Mouse (Mus musculus) heart, postnatal 10 days (tissue): ENCODE measurements around the gene Htr2a. TPM values are rescaled to one million over a fixed set of nuclear protein-coding genes. Genes with fewer than 3 reads are reported as not detected.

Experiments
- DNase-seq, 2 experiments: peaks; one replicate each; pipeline ENCODE4 v3.0.0; 2021
- intact Hi-C: fragments of 180-260 bp; cut with DNase I; formaldehyde crosslinking; loops from one replicate; pipeline ENCODE4 v1.15.1; 2025
- total RNA-seq, 2 experiments: library from RNA; stranded (reverse); gene quantifications; 2 replicates each; pipeline ENCODE4 v1.2.3; 2021

Htr2a gene
- total RNA-seq, 2 experiments from 2014 or later: 0.84 to 1.0 TPM

GRCm38 (mm10) chr14:74691963-74692362 lies 51.3 kb downstream of the Htr2a start:
- no peak for DNase-seq
- intact Hi-C loops: no loop called here

- DNase-seq: peak in 1 of 2 experiments; percentile 7
- intact Hi-C loops: no loop called here
These were observed 56.1 kb downstream of the Htr2a start for GRCm38 (mm10) chr14:74696766-74697165.

DNA sequence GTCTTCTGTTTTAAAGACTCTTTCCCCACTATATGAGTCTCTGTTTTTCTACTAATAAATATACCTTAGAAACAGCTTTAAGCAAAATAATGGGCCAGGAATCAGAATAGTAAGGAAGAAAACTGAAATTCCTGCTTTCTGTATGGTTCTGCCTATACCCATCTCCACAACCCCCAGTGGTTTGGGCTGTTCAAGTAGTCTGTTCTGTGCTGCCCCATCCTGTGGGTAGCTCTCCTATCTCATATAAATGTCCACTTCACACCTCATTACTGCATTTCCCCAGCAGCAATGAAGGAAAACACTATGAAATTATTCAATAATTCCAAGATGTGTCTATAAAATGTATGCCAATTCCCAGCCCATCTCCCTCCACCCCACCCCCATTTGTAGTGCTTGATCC lies 56.8 kb downstream of the Htr2a start:
- intact Hi-C loops: no loop called here
- DNase-seq: no peak

GRCm38 (mm10) chr14:74699241-74699640 lies 58.6 kb downstream of the Htr2a start:
- no peak for DNase-seq
- intact Hi-C loops: no loop called here

- intact Hi-C loops: no loop called here
- DNase-seq: no peak
These were observed 63.3 kb downstream of the Htr2a start for GRCm38 (mm10) chr14:74703930-74704329.

DNA sequence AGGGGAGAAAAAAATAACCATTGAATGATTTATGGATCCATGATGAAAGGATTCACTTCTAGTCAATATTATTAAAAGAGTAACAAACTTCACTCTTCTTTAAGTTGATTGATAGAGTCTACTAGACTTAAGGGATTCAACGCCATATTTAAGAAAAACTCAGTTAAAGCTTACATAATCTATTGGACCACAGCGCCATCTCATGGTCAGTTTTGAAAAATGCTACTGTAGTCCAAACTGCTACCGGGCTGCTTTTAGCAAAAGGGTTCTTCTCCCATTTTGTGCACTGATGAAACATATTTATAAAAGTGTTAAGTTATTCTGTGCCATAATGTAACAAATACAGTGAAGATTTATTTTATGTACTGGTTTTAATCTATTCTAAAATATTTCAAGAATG lies 68.4 kb downstream of the Htr2a start:
- intact Hi-C loops: loop anchor here (5.0 kb wide), 1 partner anchor 67 kb away; the partner anchor contains the start of gene Htr2a
- peak; percentile 54 to 69 for DNase-seq

- peak in 1 of 2 experiments; percentile 7 for DNase-seq
- intact Hi-C loops: no loop called here
These were observed 82.9 kb downstream of the Htr2a start for GRCm38 (mm10) chr14:74723541-74723940.

DNA sequence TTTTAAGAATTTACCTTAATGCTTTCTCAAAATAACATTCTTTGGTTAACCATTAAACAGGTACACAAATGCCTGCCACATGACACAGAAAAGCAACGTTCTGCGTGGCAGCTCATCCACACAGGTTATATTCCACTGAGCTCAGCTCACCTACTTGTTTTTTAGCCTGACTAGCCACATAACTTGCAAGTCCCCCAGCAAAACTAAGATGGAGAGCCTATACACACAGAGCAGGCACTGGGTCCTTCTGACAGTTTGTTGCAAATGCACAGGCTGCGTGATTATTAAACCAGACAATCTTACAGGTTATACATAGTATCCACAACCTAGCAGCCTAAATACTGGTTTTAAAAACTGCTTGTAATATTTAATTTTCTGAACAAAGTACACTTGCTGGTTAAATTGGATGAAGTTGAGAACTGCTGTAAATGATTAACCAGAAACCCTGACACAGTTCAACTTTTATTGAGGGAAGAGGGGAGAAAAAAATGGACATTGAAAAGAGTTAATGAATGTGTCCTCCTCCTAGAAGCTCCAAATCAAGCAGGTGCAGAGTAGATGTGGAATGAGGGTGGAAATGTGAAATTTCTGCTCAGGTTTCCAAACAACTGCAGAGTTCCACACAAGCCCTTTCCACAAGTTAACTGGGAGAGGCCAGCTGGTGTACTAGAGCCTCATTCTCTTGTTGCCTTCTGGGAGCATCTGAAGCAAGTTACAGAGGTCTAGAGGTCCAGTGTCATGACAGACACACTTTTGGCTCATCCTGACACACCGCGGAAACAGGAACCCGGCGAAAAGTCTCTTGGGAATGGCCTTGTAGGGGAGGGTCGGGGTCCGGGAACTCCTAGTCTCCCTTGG lies 90.8 kb downstream of the Htr2a start:
- DNase-seq: no peak
- intact Hi-C loops: no loop called here

- DNase-seq: peak; percentile 94 to 95
- intact Hi-C loops: no loop called here
These were observed 91.6 kb downstream of the Htr2a start, which contains the start of gene Esd for GRCm38 (mm10) chr14:74732079-74732783. Esd (plus strand) TSS chr14:74732297.

- no peak for DNase-seq
- intact Hi-C loops: no loop called here
These were observed 92.8 kb downstream of the Htr2a start for GRCm38 (mm10) chr14:74733397-74733796.

GRCm38 (mm10) chr14:74735471-74735870 lies 94.8 kb downstream of the Htr2a start:
- DNase-seq: no peak
- intact Hi-C loops: no loop called here

GRCm38 (mm10) chr14:74736850-74737249 lies 96.2 kb downstream of the Htr2a start:
- DNase-seq: no peak
- intact Hi-C loops: no loop called here

Other genes starting within 250 kb of the Htr2a start
- 100 to 1,000 TPM; 139 to 150 TPM for gene Esd, start 91.5 kb downstream of the Htr2a start, total RNA-seq